Mouse (Mus musculus) kidney, adult 9 months (tissue): Measurements from ENCODE around the gene Pbld1.
A peak's percentile ranks its signal among the peaks of the same experiment; 100 is the strongest.
"Not testable (repeated sequence)": the region's sequence is repeated elsewhere in the genome, so short reads cannot be mapped to it uniquely, and the experiment has no call there.

Experiments
- DNase-seq: peaks from one replicate; pipeline ENCODE4 v3.0.0; 2022

Gene Pbld1

GRCm38 (mm10) chr10:63043154-63043553 is 16.8 kb upstream of the Pbld1 start:
- no peak for DNase-seq

GRCm38 (mm10) chr10:63047751-63048150 is 12.2 kb upstream of the Pbld1 start:
- no peak for DNase-seq

GRCm38 (mm10) chr10:63049106-63049505 is 10.9 kb upstream of the Pbld1 start:
- peak; percentile 62 for DNase-seq

GRCm38 (mm10) chr10:63051267-63051666 is 8.7 kb upstream of the Pbld1 start:
- no peak for DNase-seq

- DNase-seq, result peak; percentile 50
Observed at GRCm38 (mm10) chr10:63052011-63052410, 8.0 kb upstream of the Pbld1 start.

GRCm38 (mm10) chr10:63053007-63053406 is 7.0 kb upstream of the Pbld1 start:
- no peak for DNase-seq

- not testable (repeated sequence) for DNase-seq
Observed at GRCm38 (mm10) chr10:63054071-63054470, 5.9 kb upstream of the Pbld1 start.

- DNase-seq, result no peak
Observed at GRCm38 (mm10) chr10:63054586-63054985, 5.4 kb upstream of the Pbld1 start.

- DNase-seq, result peak; percentile 84
Observed at GRCm38 (mm10) chr10:63056966-63057750, 2.8 kb upstream of the Pbld1 start.

- peak; percentile 91 for DNase-seq
Observed at GRCm38 (mm10) chr10:63060406-63060805, 444 bp downstream of the Pbld1 start.

- DNase-seq, result peak; percentile 87
Observed at GRCm38 (mm10) chr10:63061266-63061665, 1.3 kb downstream of the Pbld1 start.

- DNase-seq, result peak; percentile 91
Observed at GRCm38 (mm10) chr10:63062696-63063095, 2.7 kb downstream of the Pbld1 start.

- DNase-seq, result no peak
Observed at GRCm38 (mm10) chr10:63063365-63063764, 3.4 kb downstream of the Pbld1 start.

GRCm38 (mm10) chr10:63064516-63064915 is 4.6 kb downstream of the Pbld1 start:
- DNase-seq, result peak; percentile 75

GRCm38 (mm10) chr10:63065561-63065960 is 5.6 kb downstream of the Pbld1 start:
- peak; percentile 53 for DNase-seq

- DNase-seq, result peak; percentile 91
Observed at GRCm38 (mm10) chr10:63065988-63066387, 6.0 kb downstream of the Pbld1 start.

- DNase-seq, result no peak
Observed at GRCm38 (mm10) chr10:63086304-63086703, 26.3 kb downstream of the Pbld1 start.

GRCm38 (mm10) chr10:63089103-63089757 is 29.3 kb downstream of the Pbld1 start:
- no peak for DNase-seq

- DNase-seq, result no peak
Observed at GRCm38 (mm10) chr10:63089758-63090571, 30.0 kb downstream of the Pbld1 start.

GRCm38 (mm10) chr10:63091915-63092314 is 32.0 kb downstream of the Pbld1 start:
- DNase-seq, result no peak

- no peak for DNase-seq
Observed at GRCm38 (mm10) chr10:63092616-63093550, 32.9 kb downstream of the Pbld1 start.

- DNase-seq, result no peak
Observed at GRCm38 (mm10) chr10:63096757-63097156, 36.8 kb downstream of the Pbld1 start.
